Mouse (Mus musculus): ENCODE data around the gene Gng11.

The Gng11 gene

GRCm38 (mm10) chr6:4003890-4004306 lies at the start of gene Gng11:
Gng11 (plus strand) TSS chr6:4003904.
- peak; percentile 37 for DNase-seq (ENCODE audit: low read depth, low spot score)

DNA sequence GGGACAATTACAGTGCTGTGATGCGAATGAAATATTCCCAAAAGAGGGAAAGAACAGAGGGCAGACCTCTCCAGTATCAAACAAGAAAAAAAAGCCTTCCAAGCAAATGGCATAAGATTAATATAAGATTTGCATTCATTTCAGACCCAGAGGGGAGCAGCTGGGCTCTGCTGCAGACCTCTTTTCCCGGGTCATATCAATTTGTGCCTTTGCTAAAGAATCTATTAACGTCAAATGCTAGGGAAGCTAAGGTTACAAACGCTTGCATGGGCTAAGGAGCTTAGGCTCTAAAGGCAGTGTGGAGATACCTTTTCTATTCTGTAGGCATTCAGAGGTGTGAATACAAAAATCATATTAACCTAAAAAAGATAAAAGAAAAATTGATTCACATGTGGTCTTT lies 48.7 kb upstream of the Gng11 start:
- DNase-seq (ENCODE audit: low read depth, low spot score): no peak

DNA sequence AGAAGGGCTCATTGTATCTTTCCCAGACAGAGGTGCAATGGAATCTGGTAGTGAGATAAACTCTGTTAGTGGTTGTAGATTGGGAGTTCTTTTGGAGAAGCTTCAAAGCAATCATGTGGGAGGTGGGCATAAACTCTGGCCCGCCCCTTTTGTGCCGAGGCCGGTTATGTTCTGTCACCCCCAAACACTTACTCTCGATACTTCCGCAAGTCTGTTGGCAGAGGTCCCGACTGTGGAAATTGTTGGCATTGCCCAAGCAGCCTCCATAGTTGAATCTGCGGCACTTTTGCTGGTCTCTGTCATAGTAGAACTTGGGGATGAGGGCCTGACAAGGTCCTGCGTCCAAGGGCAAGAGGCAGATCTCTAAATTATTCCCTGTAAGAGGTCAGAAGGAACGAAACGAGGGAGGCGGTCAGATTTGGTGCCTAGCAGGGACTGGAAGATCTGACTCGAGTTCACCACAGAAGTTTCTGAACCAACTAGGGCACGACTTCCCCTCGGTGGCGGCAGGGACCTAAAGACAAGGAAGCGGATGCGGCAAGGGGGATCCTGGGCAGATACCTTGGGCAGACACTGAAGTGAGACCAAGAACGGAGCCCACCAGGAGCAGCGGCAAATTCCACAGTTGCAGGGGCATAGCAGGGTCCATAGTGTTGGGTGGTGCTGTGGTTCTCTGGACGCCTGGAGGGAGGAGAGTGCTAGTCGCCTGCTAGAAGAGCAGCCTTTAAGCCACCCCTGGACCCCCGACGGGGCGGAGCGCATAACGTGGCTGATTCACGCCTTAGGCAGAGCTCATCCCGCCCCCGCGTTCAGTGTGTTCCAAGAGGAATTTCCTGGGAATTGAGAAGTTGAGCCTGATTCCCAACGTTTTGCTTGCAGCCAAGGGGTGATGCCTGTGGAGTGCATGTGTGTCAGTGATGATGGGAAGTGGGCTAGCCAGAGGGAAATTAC lies 35.8 kb upstream of the Gng11 start:
- peak; percentile 52 for DNase-seq (ENCODE audit: low read depth, low spot score)

DNA sequence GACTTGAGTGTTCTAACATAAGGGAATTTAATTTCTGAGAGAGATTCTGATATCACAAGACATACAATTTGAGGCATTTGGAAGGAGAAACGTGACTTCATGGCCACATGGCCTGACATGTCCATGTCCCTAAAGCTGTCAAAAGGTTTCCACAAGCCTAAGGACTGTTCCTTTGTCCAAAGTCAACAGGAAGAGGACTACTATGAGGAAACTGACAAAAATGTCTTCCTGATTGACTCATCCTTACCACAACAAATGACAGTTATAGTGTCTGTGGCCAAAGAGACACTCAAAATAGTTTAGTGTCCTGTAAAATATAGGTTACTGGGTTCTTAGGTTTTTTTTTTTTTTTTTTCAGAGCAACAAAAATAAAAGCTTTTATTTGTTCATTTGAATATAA lies 30.0 kb upstream of the Gng11 start:
- no peak for DNase-seq (ENCODE audit: low read depth, low spot score)

DNA sequence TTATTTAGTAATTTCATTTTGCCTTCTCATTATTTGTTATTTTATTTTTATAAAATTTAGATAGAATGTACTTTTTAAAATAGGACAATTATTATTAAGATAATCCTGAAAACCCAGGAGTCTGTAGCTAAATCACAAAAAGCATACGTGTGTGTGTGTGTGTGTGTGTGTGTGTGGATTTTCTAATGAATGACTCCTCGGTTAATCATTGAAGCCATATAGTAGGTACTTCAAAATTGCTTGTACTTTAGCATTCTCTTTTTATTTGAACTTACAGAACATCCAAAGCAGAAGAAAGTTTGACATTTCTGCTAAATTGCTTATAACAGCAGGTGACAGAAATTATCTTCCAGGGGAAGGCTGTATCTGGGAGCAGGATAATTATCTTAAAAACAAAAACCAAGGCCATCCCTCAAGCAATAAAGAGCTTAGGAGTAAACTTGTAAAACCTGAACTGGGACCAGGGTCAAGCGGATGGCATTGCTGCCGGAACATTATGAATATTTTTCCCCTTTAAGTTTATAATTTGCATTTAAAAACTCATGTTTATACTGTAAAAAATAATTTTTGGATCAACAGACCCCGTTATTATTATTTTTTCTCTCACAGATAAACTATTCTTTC lies 20.9 kb upstream of the Gng11 start:
- no peak for DNase-seq (ENCODE audit: low read depth, low spot score)

GRCm38 (mm10) chr6:3988750-3989149 lies 15.0 kb upstream of the Gng11 start, which contains the start of gene Tfpi2:
Tfpi2 (minus strand) TSS chr6:3988919.
- DNase-seq (ENCODE audit: low read depth, low spot score): no peak

DNA sequence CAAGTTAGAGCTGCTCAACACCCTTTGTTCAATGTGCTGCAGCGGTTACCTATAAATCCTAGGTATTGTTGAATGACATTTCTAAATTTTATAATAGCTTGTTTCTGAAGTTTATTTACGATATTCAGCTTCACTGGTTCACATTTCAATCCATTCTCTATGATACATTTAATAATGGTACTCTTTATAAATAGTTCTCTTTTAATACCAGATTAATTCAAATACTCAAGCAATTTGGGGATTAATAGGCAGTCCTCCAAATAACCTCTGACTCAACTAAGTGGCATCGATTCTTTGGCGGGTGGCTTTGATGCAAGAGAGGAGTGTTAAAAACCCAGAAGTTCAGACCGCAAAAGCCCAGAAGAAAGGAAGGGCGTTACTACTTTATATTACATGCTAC lies 10.2 kb upstream of the Gng11 start, which contains the start of gene Gngt1:
Gene Gngt1, plus strand, starts transcription at position 301 of the 400 bp plus-strand sequence.
- DNase-seq (ENCODE audit: low read depth, low spot score): no peak

GRCm38 (mm10) chr6:3998089-3998488 lies 5.6 kb upstream of the Gng11 start:
- no peak for DNase-seq (ENCODE audit: low read depth, low spot score)

GRCm38 (mm10) chr6:3999296-3999695 lies 4.4 kb upstream of the Gng11 start:
- DNase-seq (ENCODE audit: low read depth, low spot score): no peak

GRCm38 (mm10) chr6:4000716-4001115 lies 3.0 kb upstream of the Gng11 start:
- no peak for DNase-seq (ENCODE audit: low read depth, low spot score)

GRCm38 (mm10) chr6:4003445-4003844 lies 259 bp upstream of the Gng11 start:
- DNase-seq (ENCODE audit: low read depth, low spot score): no peak

GRCm38 (mm10) chr6:4004808-4005207 lies 1.1 kb downstream of the Gng11 start:
- DNase-seq (ENCODE audit: low read depth, low spot score): no peak

GRCm38 (mm10) chr6:4008501-4009040 lies 4.9 kb downstream of the Gng11 start:
- peak; percentile 3 for DNase-seq (ENCODE audit: low read depth, low spot score)

DNA sequence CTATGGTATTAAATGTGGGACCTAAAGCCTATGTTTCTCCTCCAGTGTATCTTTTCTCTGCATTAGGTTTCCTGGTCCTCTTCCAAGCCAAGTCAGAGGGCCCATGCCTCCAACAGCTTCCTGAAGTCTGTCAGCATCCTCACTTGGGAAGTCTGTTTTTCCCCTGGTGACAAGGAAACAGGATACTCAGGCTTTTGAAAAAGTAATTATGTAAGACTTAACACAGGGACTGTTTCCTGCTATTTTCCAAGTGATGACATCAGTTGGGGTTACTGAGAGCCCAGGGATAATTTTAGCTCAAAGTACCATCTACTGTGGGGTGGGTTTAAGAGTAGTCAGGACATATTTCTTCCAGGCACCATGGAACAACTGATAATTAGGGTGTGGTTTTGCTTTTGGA lies 5.8 kb downstream of the Gng11 start:
- no peak for DNase-seq (ENCODE audit: low read depth, low spot score)

- no peak for DNase-seq (ENCODE audit: low read depth, low spot score)
Measured at GRCm38 (mm10) chr6:4022645-4023044, 18.9 kb downstream of the Gng11 start.

GRCm38 (mm10) chr6:4026367-4026766 lies 22.7 kb downstream of the Gng11 start:
- DNase-seq (ENCODE audit: low read depth, low spot score): no peak

GRCm38 (mm10) chr6:4030956-4031355 lies 27.3 kb downstream of the Gng11 start:
- no peak for DNase-seq (ENCODE audit: low read depth, low spot score)

DNA sequence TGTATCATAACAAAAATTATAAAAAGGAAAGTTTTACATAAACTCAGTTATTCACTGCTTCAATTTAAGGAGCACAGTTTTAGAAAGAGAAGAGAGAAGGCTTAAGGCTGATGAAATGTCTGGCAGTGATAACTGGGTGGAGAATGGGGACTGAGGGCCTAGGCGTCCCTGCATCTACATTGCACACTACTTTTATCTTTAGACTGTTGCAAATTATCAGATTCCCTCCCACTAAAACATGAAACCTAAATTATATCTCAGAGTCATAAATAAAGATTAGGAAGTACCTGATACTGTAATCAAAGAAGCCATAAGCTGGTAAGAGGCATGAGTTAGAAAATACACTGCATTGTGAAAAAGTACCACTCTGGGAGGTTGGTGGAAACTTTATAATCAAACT lies 38.1 kb downstream of the Gng11 start:
- no peak for DNase-seq (ENCODE audit: low read depth, low spot score)

GRCm38 (mm10) chr6:4047200-4047599 lies 43.5 kb downstream of the Gng11 start:
- no peak for DNase-seq (ENCODE audit: low read depth, low spot score)

DNA sequence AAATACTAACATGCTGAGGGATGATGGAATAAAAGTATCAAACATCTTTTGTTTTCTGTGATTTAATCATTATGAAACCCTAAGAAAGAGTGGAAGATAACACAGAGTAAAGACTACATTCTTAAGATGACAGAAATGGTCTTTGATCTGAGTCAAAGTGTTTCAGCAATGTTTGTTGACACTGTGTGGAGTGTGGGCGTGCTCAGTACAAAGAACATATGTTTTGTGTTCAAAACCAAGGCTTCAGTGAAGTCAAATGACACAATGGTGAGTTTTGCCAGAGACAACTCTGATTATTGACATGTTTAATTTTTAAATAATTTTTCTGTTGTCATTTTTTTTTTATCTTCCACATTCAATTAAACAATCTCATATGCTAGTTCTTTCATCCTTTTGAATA lies 49.1 kb downstream of the Gng11 start:
- DNase-seq (ENCODE audit: low read depth, low spot score): no peak

DNA sequence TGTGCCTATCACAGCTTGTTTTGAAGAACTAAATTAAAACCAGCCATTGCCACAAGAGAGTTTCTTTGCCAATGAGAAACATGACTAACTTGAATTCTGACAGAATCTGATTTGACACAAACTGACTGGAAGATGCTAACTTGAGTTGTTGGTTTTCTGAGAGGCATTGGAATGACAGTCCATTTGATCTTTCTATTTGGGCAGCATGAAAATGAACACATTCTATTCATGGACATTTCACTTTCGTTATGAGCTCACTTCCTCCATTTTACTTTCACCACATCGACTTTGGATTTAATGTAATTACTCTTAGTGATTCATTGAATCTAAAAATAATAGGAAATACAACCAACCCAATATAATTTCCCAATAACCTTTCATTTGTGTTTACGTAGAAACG lies 50.7 kb downstream of the Gng11 start:
- DNase-seq (ENCODE audit: low read depth, low spot score): no peak

Measured in R1 (cell line).